Mouse (Mus musculus) megakaryocyte, adult 5-6 weeks (primary cell): ENCODE results near the gene Tarsl2. TPM values are rescaled to one million over a fixed set of nuclear protein-coding genes. Genes with fewer than 3 reads are reported as not detected.

Source experiments
- ATAC-seq: 2 replicates; pipeline ENCODE4 v1.8.0; 2016; ENCODE audit warnings: mild to moderate bottlenecking, inconsistent platforms; ENCODE audit not compliant: poor library complexity, severe bottlenecking
- total RNA-seq, 2 experiments: library from RNA; stranded (forward) in 1 of 2; stranded (reverse) in 1 of 2; fragments of 153-499, 151-499 nt in 1 of 2; fragments of 221-1000, 200-1000 nt in 1 of 2; gene quantifications; 2 replicates each; pipeline versions ENCODE4 v1.2.3 to v1.2.4; 2015 to 2017

Tarsl2 gene
- total RNA-seq, 2 experiments from 2014 or later = 3.4 to 11.6 TPM

DNA sequence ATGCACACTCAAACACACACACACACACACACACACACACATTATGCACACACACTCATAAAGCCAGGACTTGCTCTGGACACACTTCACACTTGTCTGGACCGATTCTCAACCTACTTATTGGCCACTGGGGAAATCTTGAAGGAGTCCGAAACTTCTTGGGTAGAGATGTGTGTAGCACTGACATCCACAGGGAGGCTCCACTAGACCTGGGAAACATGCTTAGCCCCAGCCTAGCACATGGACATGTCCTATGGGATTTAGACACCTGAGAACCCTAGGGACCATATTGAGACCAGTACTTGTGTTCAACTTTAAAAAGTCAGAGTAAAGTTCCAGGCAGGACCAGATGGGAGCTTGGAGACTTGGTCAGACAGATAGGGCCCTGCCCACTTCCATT lies 89.3 kb downstream of the Tarsl2 start:
- ATAC-seq = no peak

DNA sequence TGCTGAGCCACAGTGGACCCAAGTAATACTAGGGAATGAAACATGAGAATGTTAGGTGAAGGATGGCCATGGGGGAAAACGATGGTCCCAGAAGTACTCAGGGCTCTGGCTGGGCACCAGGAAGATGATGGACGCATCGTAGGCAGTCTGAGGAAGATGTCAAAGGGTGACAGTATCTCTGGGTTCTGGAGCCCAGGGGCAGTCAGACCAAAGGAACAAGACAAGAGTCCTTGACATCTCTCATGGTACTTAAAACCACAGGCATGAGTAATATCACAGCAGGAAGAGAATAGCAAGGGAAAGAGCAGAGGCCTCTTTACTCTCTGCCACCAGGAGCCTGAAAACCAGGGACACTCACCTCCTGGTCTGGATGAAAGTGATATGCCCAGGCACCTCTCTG lies 90.6 kb downstream of the Tarsl2 start:
- no peak for ATAC-seq

DNA sequence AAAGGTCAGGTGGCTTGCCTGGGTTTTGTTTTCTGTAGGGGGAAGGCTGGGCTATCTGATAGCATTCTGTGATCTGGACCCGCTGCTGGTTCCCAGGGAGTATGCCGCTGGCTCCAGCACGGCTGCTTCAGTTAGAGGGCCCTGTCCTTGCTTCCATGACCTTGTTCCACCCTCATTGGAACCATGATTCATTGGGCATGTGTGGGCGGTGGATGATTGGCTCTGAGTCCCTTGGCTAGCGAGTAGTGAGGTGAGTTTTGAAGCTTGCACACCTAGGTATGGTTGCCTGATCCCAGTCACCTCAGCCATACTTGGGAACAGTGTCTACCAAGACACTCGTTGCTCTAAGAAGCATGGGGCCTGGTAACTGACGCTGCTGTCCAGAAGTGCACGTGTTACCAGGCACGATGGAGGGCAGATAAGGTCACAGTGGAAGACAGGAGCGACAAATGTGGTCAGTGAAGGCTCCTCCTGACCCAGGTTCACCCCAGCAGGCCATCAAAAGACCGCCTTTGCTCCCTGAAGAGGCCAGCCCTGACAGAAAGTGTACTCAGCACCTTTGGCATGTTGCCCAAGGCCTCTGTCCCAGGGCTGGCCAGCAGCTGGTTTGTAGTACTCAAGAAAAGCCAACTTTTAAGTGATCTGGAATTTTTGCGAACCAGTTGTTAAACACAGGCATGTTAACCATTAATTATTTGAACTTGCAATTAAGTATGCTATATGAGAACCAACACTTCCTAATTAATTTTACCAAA lies 92.8 kb downstream of the Tarsl2 start:
- no peak for ATAC-seq

Other genes starting within 250 kb of the Tarsl2 start
- gene Tjp1, start 117.1 kb upstream of the Tarsl2 start, total RNA-seq (2015) = 0.13 and 0.52 TPM in 2 replicates
- 0.22 and 3.1 TPM in 2 replicates for gene Tjp1, start 117.1 kb upstream of the Tarsl2 start, total RNA-seq (2017)
- gene Tm2d3, start 46.3 kb downstream of the Tarsl2 start, total RNA-seq (2015) = 27.7 and 29.5 TPM in 2 replicates
- 43.5 and 44.2 TPM in 2 replicates for gene Tm2d3, start 46.3 kb downstream of the Tarsl2 start, total RNA-seq (2017)
- not detected in 2 replicates for gene Pcsk6, start 216.8 kb downstream of the Tarsl2 start, total RNA-seq (2015)
- not detected in 2 replicates for gene Pcsk6, start 216.8 kb downstream of the Tarsl2 start, total RNA-seq (2017)